Mouse (Mus musculus): Measurements from ENCODE around the gene Rpl13a.

- TF ChIP-seq POLR2A (IDR thresholded peaks at IDR 0.05; ENCODE audit: control insufficient read depth, low read depth, low read length) = no peak
- no peak for TF ChIP-seq CTCF (IDR thresholded peaks at IDR 0.05; ENCODE audit: control insufficient read depth, insufficient read depth, insufficient replicate concordance, low read depth, low read length)
These were observed 30.4 kb upstream of the Rpl13a start for GRCm38 (mm10) chr7:45158991-45159390.

All from testis, adult 2 months (tissue).